27 mouse cellular contexts compared by ENCODE assay signal in the genomic region with DNA sequence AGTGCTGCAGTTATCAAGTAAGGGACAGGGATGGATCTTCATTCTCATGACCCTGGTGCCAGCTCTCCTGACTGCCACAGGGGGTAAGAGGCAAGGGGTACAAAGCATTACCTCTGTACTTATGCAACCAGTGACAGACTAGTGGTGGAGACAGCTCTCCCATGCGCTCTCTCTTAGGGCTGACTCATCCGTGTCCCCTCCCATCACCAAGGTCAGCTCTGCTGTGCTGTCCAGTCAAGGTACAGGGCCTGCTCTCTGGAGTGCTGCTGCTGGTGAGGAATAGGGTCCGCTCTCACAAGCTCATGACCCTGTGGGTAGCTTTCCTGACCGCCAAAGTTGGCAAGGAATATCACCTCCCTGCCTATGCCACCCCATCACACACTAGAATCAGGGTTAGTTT.
DNase-seq lines count a peak whose midpoint lies in the region; ATAC-seq and TF ChIP-seq lines count a peak whose summit lies in the region.
"Had no signal": no experiment of that assay in that cellular context is flagged by ENCODE, and none has a peak within 500 bp of the region (broad histone marks: within the 10 kb centered on the region; RNA-seq: fewer than 3 reads in every experiment).

No protein-coding gene starts in this region.

- no peak overlapping the region for H3K9ac ChIP-seq in liver, embryonic 12.5 days
- H3K9ac ChIP-seq in liver, embryonic 11.5 days (ENCODE audit: low read depth, low read length) = no peak overlapping the region
- H3K9ac ChIP-seq in midbrain, postnatal 0 days (replicated peaks; ENCODE audit: low read length, poor library complexity, severe bottlenecking) = no peak overlapping the region
- H3K9ac ChIP-seq in midbrain, embryonic 16.5 days (ENCODE audit: low read depth, low read length) = no peak overlapping the region
- H3K9ac ChIP-seq in forebrain, embryonic 13.5 days = no peak overlapping the region
- H3K9ac ChIP-seq: hindbrain, embryonic 13.5 days; limb, embryonic 13.5 days; liver, embryonic 13.5 days; midbrain, embryonic 12.5 days; neural tube, embryonic 13.5 days had no signal

- no peak overlapping the region for H3K4me3 ChIP-seq in liver, embryonic 12.5 days
- H3K4me3 ChIP-seq in liver, embryonic 11.5 days (ENCODE audit: low read depth, low read length) = no peak overlapping the region
- H3K4me3 ChIP-seq in midbrain, postnatal 0 days (ENCODE audit: low read depth, low read length) = no peak overlapping the region
- H3K4me3 ChIP-seq in midbrain, embryonic 16.5 days (ENCODE audit: low read depth, low read length) = no peak overlapping the region
- no peak overlapping the region for H3K4me3 ChIP-seq in forebrain, embryonic 13.5 days
- H3K4me3 ChIP-seq: heart, embryonic 10.5 days; hindbrain, embryonic 13.5 days; limb, embryonic 13.5 days; liver, embryonic 13.5 days; midbrain, embryonic 12.5 days; neural tube, embryonic 13.5 days had no signal

- DNase-seq in adrenal gland, adult (ENCODE audit: inconsistent age in 2 of 2, low spot score in 1 of 2) = peak; percentile 82 to 84
- DNase-seq in adrenal gland, postnatal 4 days (ENCODE audit: low spot score in 2 of 2) = no peak
- no peak for DNase-seq in liver, embryonic 11.5 days (ENCODE audit: low spot score)
- no peak for DNase-seq in midbrain, postnatal 0 days (ENCODE audit: low spot score)
- DNase-seq in cerebellum, adult 11-12 months = no peak
- DNase-seq: cerebellum, adult 18-20 months; cerebellum, postnatal 10 days; gastrocnemius, postnatal 14 days; heart, adult 11 months; heart, postnatal 4 days; kidney, adult 18-20 months; kidney, postnatal 4 days; liver, embryonic 13.5 days; lung, adult 18-20 months; lung, postnatal 14 days; thymus, adult 2 months had no signal

- no peak for TF ChIP-seq CTCF in midbrain, postnatal 0 days (IDR thresholded peaks at IDR 0.05)

- no peaks in the 10 kb centered on the region for H3K4me1 ChIP-seq in liver, embryonic 12.5 days
- H3K4me1 ChIP-seq in liver, embryonic 11.5 days (replicated peaks; ENCODE audit: control insufficient read depth, insufficient read depth, low read length) = no peaks in the 10 kb centered on the region
- H3K4me1 ChIP-seq in midbrain, postnatal 0 days (ENCODE audit: insufficient read depth, low read length) = no peaks in the 10 kb centered on the region
- no peaks in the 10 kb centered on the region for H3K4me1 ChIP-seq in midbrain, embryonic 16.5 days (ENCODE audit: control insufficient read depth, insufficient read depth, low read length)
- no peaks in the 10 kb centered on the region for H3K4me1 ChIP-seq in forebrain, embryonic 13.5 days
- H3K4me1 ChIP-seq: hindbrain, embryonic 13.5 days; liver, embryonic 13.5 days; midbrain, embryonic 12.5 days; neural tube, embryonic 13.5 days had no signal

- H3K27ac ChIP-seq in liver, embryonic 12.5 days = no peak overlapping the region
- no peak overlapping the region for H3K27ac ChIP-seq in liver, embryonic 11.5 days (ENCODE audit: low read depth, low read length)
- H3K27ac ChIP-seq in midbrain, postnatal 0 days (ENCODE audit: low read depth, low read length) = no peak overlapping the region
- no peak overlapping the region for H3K27ac ChIP-seq in midbrain, embryonic 16.5 days (ENCODE audit: low read length)
- H3K27ac ChIP-seq in forebrain, embryonic 13.5 days = no peak overlapping the region
- H3K27ac ChIP-seq: heart, embryonic 10.5 days; hindbrain, embryonic 13.5 days; kidney, postnatal 0 days; limb, embryonic 13.5 days; liver, embryonic 13.5 days; midbrain, embryonic 12.5 days; neural tube, embryonic 13.5 days had no signal

- 0 out of 2 replicates have a peak, but pooled peaks have one; percentile 32 for ATAC-seq in liver, embryonic 12.5 days
- ATAC-seq in liver, embryonic 11.5 days (replicated peaks; ENCODE audit: low FRiP score) = no peak
- peak; percentile 31; the same call in 1 of the 2 replicates for ATAC-seq in midbrain, postnatal 0 days (ENCODE audit: low FRiP score)
- ATAC-seq in midbrain, embryonic 16.5 days = no peak
- no peak for ATAC-seq in forebrain, embryonic 13.5 days
- ATAC-seq: forebrain, embryonic 14.5 days had no signal

- no peaks in the 10 kb centered on the region for H3K9me3 ChIP-seq in liver, embryonic 12.5 days (replicated peaks)
- H3K9me3 ChIP-seq in liver, embryonic 11.5 days (ENCODE audit: control insufficient read depth, low read length) = no peaks in the 10 kb centered on the region
- no peaks in the 10 kb centered on the region for H3K9me3 ChIP-seq in midbrain, postnatal 0 days (ENCODE audit: low read length)
- H3K9me3 ChIP-seq in midbrain, embryonic 16.5 days (replicated peaks; ENCODE audit: control insufficient read depth, low read length, poor library complexity, severe bottlenecking) = no peaks in the 10 kb centered on the region
- no peaks in the 10 kb centered on the region for H3K9me3 ChIP-seq in forebrain, embryonic 13.5 days (replicated peaks)
- H3K9me3 ChIP-seq: heart, embryonic 10.5 days; hindbrain, embryonic 13.5 days; limb, embryonic 13.5 days; liver, embryonic 13.5 days; midbrain, embryonic 12.5 days; neural tube, embryonic 13.5 days had no signal

- no peak overlapping the region for H3K4me2 ChIP-seq in liver, embryonic 12.5 days
- H3K4me2 ChIP-seq in liver, embryonic 11.5 days = no peak overlapping the region
- no peak overlapping the region for H3K4me2 ChIP-seq in midbrain, postnatal 0 days (ENCODE audit: low read depth, low read length, poor library complexity, severe bottlenecking)
- no peak overlapping the region for H3K4me2 ChIP-seq in midbrain, embryonic 16.5 days (ENCODE audit: low read length)
- H3K4me2 ChIP-seq in forebrain, embryonic 13.5 days = no peak overlapping the region
- H3K4me2 ChIP-seq: hindbrain, embryonic 13.5 days; limb, embryonic 13.5 days; liver, embryonic 13.5 days; midbrain, embryonic 12.5 days; neural tube, embryonic 13.5 days had no signal

- no peaks in the 10 kb centered on the region for H3K27me3 ChIP-seq in liver, embryonic 12.5 days (replicated peaks)
- H3K27me3 ChIP-seq in liver, embryonic 11.5 days (replicated peaks; ENCODE audit: control insufficient read depth, insufficient read depth, low read length) = no peaks in the 10 kb centered on the region
- H3K27me3 ChIP-seq in midbrain, postnatal 0 days (ENCODE audit: insufficient read depth, low read length) = no peaks in the 10 kb centered on the region
- H3K27me3 ChIP-seq in midbrain, embryonic 16.5 days (ENCODE audit: control insufficient read depth, insufficient read depth, low read depth, low read length) = no peaks in the 10 kb centered on the region
- H3K27me3 ChIP-seq in forebrain, embryonic 13.5 days = no peaks in the 10 kb centered on the region
- H3K27me3 ChIP-seq: CH12.LX; hindbrain, embryonic 13.5 days; limb, embryonic 13.5 days; liver, embryonic 13.5 days; midbrain, embryonic 12.5 days; neural tube, embryonic 13.5 days had no signal

- 79% methylated on average over 4 of the region's 4 CpGs for WGBS in liver, embryonic 12.5 days (ENCODE audit: insufficient replicate concordance)
- 86% methylated on average over 4 of the region's 4 CpGs for WGBS in liver, embryonic 11.5 days
- WGBS in midbrain, postnatal 0 days = 94% methylated on average over 4 of the region's 4 CpGs
- 93% methylated on average over 4 of the region's 4 CpGs for WGBS in midbrain, embryonic 16.5 days
- WGBS in forebrain, embryonic 13.5 days = 95% methylated on average over 4 of the region's 4 CpGs

- no peaks in the 10 kb centered on the region for H3K36me3 ChIP-seq in liver, embryonic 12.5 days
- no peaks in the 10 kb centered on the region for H3K36me3 ChIP-seq in liver, embryonic 11.5 days (ENCODE audit: control insufficient read depth, insufficient read depth, low read length)
- no peaks in the 10 kb centered on the region for H3K36me3 ChIP-seq in midbrain, postnatal 0 days (ENCODE audit: insufficient read depth, low read length)
- no peaks in the 10 kb centered on the region for H3K36me3 ChIP-seq in midbrain, embryonic 16.5 days (ENCODE audit: control insufficient read depth, insufficient read depth, low read length)
- H3K36me3 ChIP-seq in forebrain, embryonic 13.5 days (ENCODE audit: poor library complexity, severe bottlenecking) = no peaks in the 10 kb centered on the region
- H3K36me3 ChIP-seq: heart, embryonic 10.5 days; hindbrain, embryonic 13.5 days; limb, embryonic 13.5 days; liver, embryonic 13.5 days; midbrain, embryonic 12.5 days; neural tube, embryonic 13.5 days had no signal

Comparison
In these comparisons a context has a peak if more than half of its experiments do, and no peak if none do; other contexts are left out.
1. DNase-seq: peak in adrenal gland, adult (2 of 2); none in adrenal gland, postnatal 4 days (0 of 2), liver, embryonic 11.5 days (single experiment), midbrain, postnatal 0 days (single experiment) and cerebellum, adult 11-12 months (single experiment).
2. ATAC-seq: peak in liver, embryonic 12.5 days (single experiment) and midbrain, postnatal 0 days (single experiment); none in liver, embryonic 11.5 days (single experiment), midbrain, embryonic 16.5 days (single experiment) and forebrain, embryonic 13.5 days (single experiment).